Mouse (Mus musculus): ENCODE measurements around the gene Vmn1r73.

The Vmn1r73 gene

GRCm38 (mm10) chr7:11729966-11730365 lies at the start of gene Vmn1r73:
TSS of gene Vmn1r73 (plus strand) at chr7:11730266.
- CTCF ChIA-PET: interaction anchor here (0.6 kb wide), 1 partner anchor 306 kb away, joined by 18 read pairs; no protein-coding TSS in a partner anchor
